11 mouse cellular contexts compared by ENCODE assay signal in the genomic region with DNA sequence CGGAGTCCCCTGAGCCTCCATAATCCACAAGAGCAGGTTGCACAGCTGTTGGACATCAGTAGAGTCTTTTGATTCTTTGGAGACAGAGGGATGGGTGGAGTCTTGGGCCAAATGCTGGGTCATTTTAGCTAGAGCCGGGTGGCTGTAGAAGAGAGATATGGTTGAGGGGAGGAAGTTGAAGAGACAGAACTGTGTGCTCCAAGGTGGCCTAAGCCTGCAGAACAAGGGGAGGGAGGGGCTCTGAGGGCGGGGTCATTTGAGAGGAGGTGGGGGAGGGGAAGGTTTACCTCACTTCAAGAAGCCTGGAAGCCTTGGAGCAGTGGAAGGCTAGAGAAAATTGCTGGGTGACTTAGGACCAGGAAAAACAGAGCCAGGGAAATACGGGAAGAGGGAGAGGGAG. TPM values are rescaled to one million over a fixed set of nuclear protein-coding genes. Genes with fewer than 3 reads are reported as not detected.
DNase-seq lines count a peak whose midpoint lies in the region; ATAC-seq and TF ChIP-seq lines count a peak whose summit lies in the region.
"Had no signal": no experiment of that assay in that cellular context is flagged by ENCODE, and none has a peak within 500 bp of the region (broad histone marks: within the 10 kb centered on the region; RNA-seq: fewer than 3 reads in every experiment).

TSS of gene Treml2 (plus strand) at position 296 of the 400 bp plus-strand sequence.

- H3K4me3 ChIP-seq in stomach, embryonic 14.5 days (ENCODE audit: low read depth, low read length): no peak within 1 kb of the TSS
- no peak within 1 kb of the TSS for H3K4me3 ChIP-seq in stomach, postnatal 0 days (ENCODE audit: low read depth, low read length)
- H3K4me3 ChIP-seq in liver, adult 2 months (ENCODE audit: insufficient read depth, low read depth, low read length): peak within 1 kb of the TSS; percentile 15; the same call in 1 of the 2 replicates
- H3K4me3 ChIP-seq in stomach, embryonic 16.5 days (replicated peaks; ENCODE audit: low read length): no peak within 1 kb of the TSS
- no peak within 1 kb of the TSS for H3K4me3 ChIP-seq in hindbrain, embryonic 13.5 days
- H3K4me3 ChIP-seq: forebrain, embryonic 15.5 days; lung, embryonic 15.5 days had no signal

- no peak for DNase-seq in stomach, postnatal 0 days (ENCODE audit: low spot score)
- DNase-seq in c-Kit-negative CD71-positive TER-119-positive erythroid progenitor cells, embryonic 14.5 days (ENCODE audit: low read depth, low spot score): peak; percentile 73
- DNase-seq in liver, adult 2 months (ENCODE audit: extremely low read depth, low read depth, low spot score): no peak
- DNase-seq in adrenal gland, adult (ENCODE audit: inconsistent age in 2 of 2, low spot score in 1 of 2): no peak
- DNase-seq: kidney, postnatal 25 days had no signal

- H3K36me3 ChIP-seq in stomach, embryonic 14.5 days (ENCODE audit: control insufficient read depth, insufficient read depth, low read length): no peaks in the 10 kb centered on the region
- no peaks in the 10 kb centered on the region for H3K36me3 ChIP-seq in stomach, postnatal 0 days (ENCODE audit: control insufficient read depth, insufficient read depth, low read length)
- H3K36me3 ChIP-seq in liver, adult 2 months (ENCODE audit: control insufficient read depth, insufficient read depth, low read length): no peaks in the 10 kb centered on the region
- H3K36me3 ChIP-seq in stomach, embryonic 16.5 days (ENCODE audit: control insufficient read depth, insufficient read depth, low read length): no peaks in the 10 kb centered on the region
- H3K36me3 ChIP-seq in hindbrain, embryonic 13.5 days: no peaks in the 10 kb centered on the region
- H3K36me3 ChIP-seq: forebrain, embryonic 15.5 days; lung, embryonic 15.5 days had no signal

- H3K4me2 ChIP-seq in stomach, embryonic 14.5 days (replicated peaks; ENCODE audit: low read depth, low read length): no peak within 1 kb of the TSS
- no peak within 1 kb of the TSS for H3K4me2 ChIP-seq in stomach, postnatal 0 days (replicated peaks; ENCODE audit: low read depth)
- H3K4me2 ChIP-seq in stomach, embryonic 16.5 days (ENCODE audit: low read depth, low read length): no peak within 1 kb of the TSS
- H3K4me2 ChIP-seq in hindbrain, embryonic 13.5 days: no peak within 1 kb of the TSS
- H3K4me2 ChIP-seq: forebrain, embryonic 15.5 days; lung, embryonic 15.5 days had no signal

- H3K27ac ChIP-seq in stomach, embryonic 14.5 days (ENCODE audit: low read length): no peak within 1 kb of the TSS
- H3K27ac ChIP-seq in stomach, postnatal 0 days (replicated peaks): no peak within 1 kb of the TSS
- H3K27ac ChIP-seq in liver, adult 2 months (replicated peaks; ENCODE audit: insufficient read depth, low read depth, low read length): no peak within 1 kb of the TSS
- 0 out of 2 replicates have a peak within 1 kb of the TSS, but pooled peaks have one; percentile 19 for H3K27ac ChIP-seq in stomach, embryonic 16.5 days (ENCODE audit: low read length)
- H3K27ac ChIP-seq in hindbrain, embryonic 13.5 days: no peak within 1 kb of the TSS
- H3K27ac ChIP-seq: forebrain, embryonic 15.5 days; lung, embryonic 15.5 days had no signal

- no peaks in the 10 kb centered on the region for H3K9me3 ChIP-seq in stomach, embryonic 14.5 days (ENCODE audit: control insufficient read depth, low read depth, low read length)
- H3K9me3 ChIP-seq in stomach, postnatal 0 days (ENCODE audit: control insufficient read depth, low read length): no peaks in the 10 kb centered on the region
- H3K9me3 ChIP-seq in stomach, embryonic 16.5 days (replicated peaks; ENCODE audit: control insufficient read depth, low read length): no peaks in the 10 kb centered on the region
- H3K9me3 ChIP-seq in hindbrain, embryonic 13.5 days: no peaks in the 10 kb centered on the region
- H3K9me3 ChIP-seq: forebrain, embryonic 15.5 days; lung, embryonic 15.5 days had no signal

- H3K27me3 ChIP-seq in stomach, embryonic 14.5 days (ENCODE audit: control insufficient read depth, insufficient read depth, low read length): no peaks in the 10 kb centered on the region
- no peaks in the 10 kb centered on the region for H3K27me3 ChIP-seq in stomach, postnatal 0 days (ENCODE audit: control insufficient read depth, insufficient read depth, low read length)
- no peaks in the 10 kb centered on the region for H3K27me3 ChIP-seq in liver, adult 2 months (ENCODE audit: control insufficient read depth, insufficient read depth, low read length)
- no peaks in the 10 kb centered on the region for H3K27me3 ChIP-seq in stomach, embryonic 16.5 days (ENCODE audit: control insufficient read depth, insufficient read depth, low read length)
- H3K27me3 ChIP-seq in hindbrain, embryonic 13.5 days: no peaks in the 10 kb centered on the region
- H3K27me3 ChIP-seq: forebrain, embryonic 15.5 days; lung, embryonic 15.5 days had no signal

- 15% methylated on average over 3 of the region's 4 CpGs for whole genome bisulfite sequencing in stomach, embryonic 14.5 days
- WGBS in stomach, postnatal 0 days: 20% methylated on average over 3 of the region's 4 CpGs
- WGBS in liver, adult 2 months: 48% methylated on average over 3 of the region's 4 CpGs
- WGBS in stomach, embryonic 16.5 days: 16% methylated on average over 3 of the region's 4 CpGs
- 36% methylated on average over 3 of the region's 4 CpGs for WGBS in hindbrain, embryonic 13.5 days

- H3K9ac ChIP-seq in stomach, embryonic 14.5 days (replicated peaks; ENCODE audit: low read depth, low read length): no peak within 1 kb of the TSS
- no peak within 1 kb of the TSS for H3K9ac ChIP-seq in stomach, postnatal 0 days (ENCODE audit: low read length)
- H3K9ac ChIP-seq in liver, adult 2 months (ENCODE audit: low read depth, low read length): no peak within 1 kb of the TSS
- H3K9ac ChIP-seq in stomach, embryonic 16.5 days (ENCODE audit: low read length): no peak within 1 kb of the TSS
- H3K9ac ChIP-seq in hindbrain, embryonic 13.5 days: no peak within 1 kb of the TSS
- H3K9ac ChIP-seq: forebrain, embryonic 15.5 days; lung, embryonic 15.5 days had no signal

- TF ChIP-seq CTCF in stomach, postnatal 0 days (IDR thresholded peaks at IDR 0.05; ENCODE audit: low read depth): no peak
- no peak for TF ChIP-seq CTCF in liver, adult 2 months (IDR thresholded peaks at IDR 0.05; ENCODE audit: low read depth, low read length)

- no peaks in the 10 kb centered on the region for H3K79me2 ChIP-seq in liver, adult 2 months (ENCODE audit: control insufficient read depth, insufficient read depth, low read length)

- H3K4me1 ChIP-seq in stomach, embryonic 14.5 days (ENCODE audit: control insufficient read depth, insufficient read depth, low read length): no peaks in the 10 kb centered on the region
- no peaks in the 10 kb centered on the region for H3K4me1 ChIP-seq in stomach, postnatal 0 days (replicated peaks; ENCODE audit: control insufficient read depth, insufficient read depth)
- no peaks in the 10 kb centered on the region for H3K4me1 ChIP-seq in liver, adult 2 months (ENCODE audit: control insufficient read depth, insufficient read depth, low read length)
- H3K4me1 ChIP-seq in stomach, embryonic 16.5 days (ENCODE audit: control insufficient read depth, insufficient read depth, low read length): no peaks in the 10 kb centered on the region
- H3K4me1 ChIP-seq in hindbrain, embryonic 13.5 days (replicated peaks): no peaks in the 10 kb centered on the region
- H3K4me1 ChIP-seq: forebrain, embryonic 15.5 days; lung, embryonic 15.5 days had no signal

- no peak for TF ChIP-seq EP300 in stomach, postnatal 0 days (optimal IDR thresholded peaks at IDR 0.05)

- no peak for TF ChIP-seq POLR2A in liver, adult 2 months (IDR thresholded peaks at IDR 0.05; ENCODE audit: extremely low read depth, insufficient read depth, low read length)

- ATAC-seq in stomach, embryonic 14.5 days (ENCODE audit: insufficient number of reproducible peaks, insufficient read depth, low FRiP score, low read depth): peak; percentile 30; the same call in 1 of the 2 replicates
- ATAC-seq in stomach, postnatal 0 days (ENCODE audit: low FRiP score, low TSS enrichment): no peak
- peak; percentile 38; the same call in 1 of the 2 replicates for ATAC-seq in stomach, embryonic 16.5 days (ENCODE audit: insufficient read depth, low FRiP score)
- ATAC-seq in hindbrain, embryonic 13.5 days (ENCODE audit: low FRiP score): no peak
- ATAC-seq in cerebellum, adult (ENCODE audit: insufficient number of reproducible peaks, low FRiP score, low TSS enrichment): no peak
- ATAC-seq: forebrain, embryonic 15.5 days had no signal

RNA-seq across cellular contexts. Expression of gene Treml2, which starts in this region (rescaled TPM):
- 0.08 and 0.17 TPM in 2 replicates for polyA plus RNA-seq in stomach, embryonic 14.5 days (2014; fragmentation: Nextera tagmentation; extraction: Ambion mirVana)
- polyA plus RNA-seq in stomach, postnatal 0 days (2015; fragmentation: Nextera tagmentation; extraction: Ambion mirVana): 0.10 TPM in 2 replicates
- 0.09 and 0.20 TPM in 2 replicates for total RNA-seq in liver, adult 2 months (2014; rRNA removed)
- polyA plus RNA-seq in liver, adult 2 months (2012; rRNA removed): 0.26 and 0.34 TPM in 2 replicates
- 0.24 and 0.48 TPM in 2 replicates for polyA plus RNA-seq in stomach, embryonic 16.5 days (2015; fragmentation: Nextera tagmentation; extraction: Ambion mirVana)
- 0.14 and 0.17 TPM in 2 replicates for polyA plus RNA-seq in hindbrain, embryonic 13.5 days (2015; fragmentation: Nextera tagmentation; extraction: Ambion mirVana)

Comparison
In these comparisons a context has a peak if more than half of its experiments do, and no peak if none do; other contexts are left out.
1. Peak in ATAC-seq in stomach, embryonic 14.5 days; RNA of the gene not detected or under 1 TPM.
2. Peak in ATAC-seq and H3K27ac ChIP-seq in stomach, embryonic 16.5 days; RNA of the gene not detected or under 1 TPM.